Mouse (Mus musculus) heart, postnatal 10 days (tissue): ENCODE measurements around the gene Hs2st1. TPM values are rescaled to one million over a fixed set of nuclear protein-coding genes. Genes with fewer than 3 reads are reported as not detected.

Source experiments
- DNase-seq, 2 experiments: peaks; one replicate each; pipeline ENCODE4 v3.0.0; 2021
- intact Hi-C: fragments of 180-260 bp; cut with DNase I; formaldehyde crosslinking; loops from one replicate; pipeline ENCODE4 v1.15.1; 2025
- total RNA-seq, 2 experiments: library from RNA; stranded (reverse); gene quantifications; 2 replicates each; pipeline ENCODE4 v1.2.3; 2021

Hs2st1 gene
- total RNA-seq, 2 experiments from 2014 or later: 17.0 to 19.7 TPM

GRCm38 (mm10) chr3:144459285-144459697 lies 110.7 kb downstream of the Hs2st1 start:
- intact Hi-C loops: loop anchor here (10.0 kb wide), 1 partner anchor 646 kb away; no protein-coding TSS in a partner anchor
- DNase-seq: no peak

- peak; percentile 70 to 72 for DNase-seq
- intact Hi-C loops: loop anchor here (1.0 to 10.0 kb wide), 4 partner anchors 163 to 651 kb away; partner anchors contain the start of gene Sh3glb1
Measured at GRCm38 (mm10) chr3:144453701-144454430, 116.1 kb downstream of the Hs2st1 start.

- intact Hi-C loops: no loop called here
- DNase-seq: no peak
Measured at GRCm38 (mm10) chr3:144448977-144449376, 121.0 kb downstream of the Hs2st1 start.

GRCm38 (mm10) chr3:144447917-144448316 lies 122.1 kb downstream of the Hs2st1 start:
- intact Hi-C loops: no loop called here
- DNase-seq: no peak

GRCm38 (mm10) chr3:144446081-144446634 lies 123.8 kb downstream of the Hs2st1 start:
- DNase-seq: no peak
- intact Hi-C loops: no loop called here

- intact Hi-C loops: no loop called here
- no peak for DNase-seq
Measured at GRCm38 (mm10) chr3:144437871-144438398, 132.0 kb downstream of the Hs2st1 start.

GRCm38 (mm10) chr3:144436076-144436475 lies 133.9 kb downstream of the Hs2st1 start:
- intact Hi-C loops: no loop called here
- no peak for DNase-seq

DNA sequence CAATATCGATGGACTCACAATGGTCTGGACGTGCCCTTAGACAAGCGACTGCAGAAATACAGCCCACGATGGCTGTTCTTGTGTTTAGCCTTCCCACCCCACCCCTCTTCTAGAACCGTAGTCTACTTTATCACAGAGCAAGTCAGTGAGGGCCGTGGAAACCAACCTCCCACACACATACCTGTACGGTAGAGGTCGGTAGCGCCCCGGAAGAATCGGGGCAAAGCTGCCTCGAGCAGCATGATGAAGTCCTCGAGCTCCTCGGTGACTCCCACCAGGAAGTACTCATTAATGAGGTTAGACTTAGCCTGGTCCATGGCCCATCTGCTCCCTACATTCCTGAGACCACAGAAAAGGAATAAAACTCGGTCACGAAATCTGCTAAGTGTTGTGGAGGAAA lies 134.7 kb downstream of the Hs2st1 start:
- no peak for DNase-seq
- intact Hi-C loops: no loop called here

DNA sequence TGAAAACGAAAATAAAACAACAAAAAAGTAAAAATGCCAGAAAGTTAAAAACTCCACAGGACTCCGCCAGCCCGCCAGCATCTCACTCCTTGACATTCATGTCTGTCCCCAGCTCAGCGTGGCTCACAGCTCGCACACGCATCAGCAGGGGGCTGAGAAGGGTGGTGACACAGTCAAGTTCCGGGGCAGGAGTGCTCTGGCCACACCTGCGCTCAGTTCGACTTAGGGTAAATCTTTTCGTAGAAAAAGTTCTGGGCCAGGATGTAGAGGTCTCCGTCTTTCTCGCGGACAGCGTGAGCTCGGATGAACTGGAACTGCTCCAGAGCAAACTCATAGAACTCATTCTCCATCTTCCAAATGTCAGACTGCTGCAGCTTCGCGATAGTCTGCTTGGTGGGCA lies 135.7 kb downstream of the Hs2st1 start:
- DNase-seq: no peak
- intact Hi-C loops: no loop called here

- intact Hi-C loops: no loop called here
- DNase-seq: no peak
Measured at GRCm38 (mm10) chr3:144433039-144433438, 136.9 kb downstream of the Hs2st1 start.

DNA sequence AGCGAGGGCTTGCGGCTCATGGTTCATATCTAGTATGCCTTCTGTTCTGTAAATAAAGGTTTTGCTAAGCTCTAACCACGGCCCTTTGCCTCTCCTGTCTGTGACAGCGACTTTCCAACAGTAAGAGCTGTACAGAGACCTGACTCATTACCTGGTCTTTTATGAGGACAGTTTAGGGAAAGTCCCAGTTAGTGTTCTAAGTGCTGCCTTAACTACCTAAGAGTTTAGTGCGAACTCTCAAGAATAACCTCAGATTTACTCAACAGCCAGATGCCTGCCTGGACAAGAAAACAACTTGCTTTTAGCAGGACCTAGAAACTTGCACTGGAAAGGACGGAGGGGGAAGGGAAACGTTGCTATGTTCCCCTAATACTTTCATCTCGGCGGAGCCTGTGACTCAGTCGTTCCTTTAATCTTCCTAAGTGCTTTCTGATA lies 137.8 kb downstream of the Hs2st1 start:
- intact Hi-C loops: no loop called here
- no peak for DNase-seq

GRCm38 (mm10) chr3:144428514-144429431 lies 141.2 kb downstream of the Hs2st1 start:
- peak; percentile 11 to 18 for DNase-seq
- intact Hi-C loops: no loop called here

GRCm38 (mm10) chr3:144425041-144425448 lies 144.9 kb downstream of the Hs2st1 start:
- intact Hi-C loops: no loop called here
- DNase-seq: peak; percentile 39 to 41

DNA sequence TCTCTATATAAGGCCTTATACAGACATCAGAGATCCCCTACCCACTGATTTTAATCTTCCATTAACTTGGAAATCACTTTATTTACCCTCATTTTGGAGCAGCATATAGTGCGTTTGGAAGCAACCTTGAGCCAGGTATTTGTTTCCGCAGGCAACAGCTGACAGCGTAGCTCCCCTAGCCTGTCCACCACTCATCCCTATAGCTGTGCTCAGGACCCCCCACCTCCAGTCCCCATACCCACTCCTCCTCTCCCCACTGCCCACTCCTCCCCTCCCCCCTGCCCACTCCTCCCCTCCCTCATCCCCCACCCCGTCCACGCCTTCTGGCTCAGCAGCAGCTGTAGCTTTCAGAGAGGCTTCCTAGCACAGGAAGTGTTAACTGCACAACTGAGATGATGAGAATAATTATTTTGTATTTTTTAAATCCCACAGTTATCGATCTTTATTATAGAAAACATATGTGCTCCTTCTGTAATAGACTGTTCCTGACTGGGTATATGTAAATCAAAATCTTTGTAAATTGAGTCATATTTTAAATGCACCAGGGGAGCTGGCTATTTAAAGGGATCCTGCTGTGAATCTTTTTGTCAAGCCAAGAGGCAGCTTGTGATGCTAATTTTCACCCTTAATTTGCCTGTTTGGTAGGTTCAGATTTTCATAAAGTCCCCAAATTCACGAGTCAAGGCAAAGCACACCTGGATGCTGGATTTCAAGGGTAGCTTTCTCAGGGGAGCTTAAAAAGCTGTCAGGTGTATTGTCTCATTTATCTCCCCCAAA lies 148.4 kb downstream of the Hs2st1 start:
- intact Hi-C loops: no loop called here
- no peak for DNase-seq

DNA sequence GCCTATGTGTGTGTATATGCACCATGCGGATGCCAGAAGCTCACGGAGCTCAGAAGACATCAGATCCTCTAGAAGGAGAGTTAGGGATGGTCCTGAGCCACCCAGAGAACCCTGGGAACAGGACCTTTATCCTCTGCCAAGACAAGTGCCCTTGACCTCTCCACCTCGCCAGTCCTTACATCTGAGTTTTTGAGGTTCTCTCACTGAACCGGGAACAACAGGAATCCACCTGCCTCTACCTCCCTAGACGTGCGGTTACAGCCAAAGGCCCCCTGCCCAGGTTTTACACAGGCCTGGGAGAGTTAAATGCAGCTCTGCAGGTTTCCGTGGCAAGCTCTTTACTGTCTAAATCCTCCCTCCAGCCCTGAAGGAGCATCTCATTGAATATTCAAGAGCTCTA lies 156.2 kb downstream of the Hs2st1 start:
- DNase-seq: no peak
- intact Hi-C loops: no loop called here

- intact Hi-C loops: no loop called here
- no peak for DNase-seq
Measured at GRCm38 (mm10) chr3:144412538-144413272, 157.3 kb downstream of the Hs2st1 start.

DNA sequence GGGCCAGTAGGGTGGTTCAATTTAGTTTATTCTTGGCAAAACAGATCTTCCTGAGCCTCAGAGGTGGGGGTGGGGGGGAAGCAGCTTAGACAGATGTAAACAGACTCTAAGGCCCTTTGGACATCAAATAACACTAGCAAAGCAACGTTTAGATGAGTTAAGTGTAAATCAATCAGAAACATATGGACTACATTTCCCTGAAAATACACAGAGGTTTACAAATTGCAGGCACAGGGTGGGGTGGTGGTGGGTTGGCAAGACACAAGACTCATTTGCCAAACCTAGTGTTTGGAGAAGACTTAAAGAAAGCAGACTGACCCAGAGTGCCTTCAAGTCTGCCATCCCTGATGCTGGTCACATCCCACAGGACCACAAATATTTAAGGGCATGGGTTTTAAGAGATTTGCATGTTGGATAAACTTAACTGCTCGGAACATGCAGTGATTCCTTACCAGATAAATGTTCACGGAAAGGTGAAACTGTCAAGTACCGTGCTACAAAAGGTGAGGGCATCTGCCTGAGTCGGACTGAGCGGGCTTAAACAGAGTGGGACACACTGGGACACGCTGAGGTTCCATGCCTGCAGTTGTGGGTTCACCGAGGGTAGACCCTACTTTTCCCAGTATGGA lies 158.2 kb downstream of the Hs2st1 start:
- DNase-seq: no peak
- intact Hi-C loops: no loop called here

GRCm38 (mm10) chr3:144411051-144411542 lies 158.9 kb downstream of the Hs2st1 start:
- intact Hi-C loops: no loop called here
- DNase-seq: no peak

- DNase-seq: no peak
- intact Hi-C loops: no loop called here
Measured at GRCm38 (mm10) chr3:144408953-144409352, 161.0 kb downstream of the Hs2st1 start.
